Mouse (Mus musculus) forelimb bud, embryonic 11.5 days (tissue): ENCODE measurements around the gene Nptx2.
A peak's percentile ranks its signal among the peaks of the same experiment; 100 is the strongest.

Source experiments
- DNase-seq: peaks from one replicate; pipeline ENCODE4 v3.0.0-alpha.2; 2012; ENCODE audit warnings: low read depth, low spot score

Gene Nptx2

GRCm38 (mm10) chr5:144545653-144546422 lies at the start of gene Nptx2:
Gene Nptx2 (plus strand): TSS chr5:144545902.
- DNase-seq, result peak; percentile 85

GRCm38 (mm10) chr5:144496481-144496880 lies 49.2 kb upstream of the Nptx2 start:
- DNase-seq, result no peak

- DNase-seq, result no peak
These were observed 41.5 kb upstream of the Nptx2 start for GRCm38 (mm10) chr5:144504239-144504638.

DNA sequence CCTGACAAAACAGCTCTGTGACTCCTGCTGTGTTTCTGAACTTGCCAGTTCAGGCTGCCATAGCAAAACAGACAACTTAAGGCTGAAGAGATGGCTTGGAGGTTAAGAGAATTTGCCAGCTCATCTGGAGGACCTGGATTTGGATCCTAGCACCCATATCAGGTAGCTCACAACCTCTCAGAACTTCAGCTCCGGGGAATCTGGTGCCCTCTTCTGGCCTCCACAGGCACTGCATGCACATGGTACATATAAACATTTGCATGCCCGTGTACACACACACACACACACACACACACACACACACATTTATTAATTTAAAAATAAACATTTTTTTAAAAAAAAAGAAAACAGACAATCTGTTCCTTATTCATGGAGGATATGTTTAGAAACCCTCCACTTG lies 40.0 kb upstream of the Nptx2 start:
- DNase-seq, result no peak

DNA sequence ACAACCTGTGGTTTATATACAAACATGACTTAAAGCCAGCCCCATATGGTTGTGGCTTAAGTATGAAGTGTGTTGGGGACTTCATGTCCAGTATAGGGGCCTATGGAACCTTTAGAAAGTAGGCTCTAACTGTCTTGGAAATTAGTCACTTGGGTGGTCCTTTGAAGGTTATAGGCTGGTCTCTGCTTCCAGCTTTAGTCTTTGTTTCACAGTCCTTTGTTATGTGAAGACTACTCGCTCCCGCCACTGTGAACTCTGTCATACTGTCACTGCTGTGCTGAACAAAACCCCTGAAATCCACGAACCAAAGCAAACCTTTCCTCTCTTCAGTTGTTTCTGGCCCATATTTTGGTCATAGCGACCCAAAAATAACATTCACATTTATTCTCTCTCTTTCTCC lies 39.5 kb upstream of the Nptx2 start:
- DNase-seq, result no peak

DNA sequence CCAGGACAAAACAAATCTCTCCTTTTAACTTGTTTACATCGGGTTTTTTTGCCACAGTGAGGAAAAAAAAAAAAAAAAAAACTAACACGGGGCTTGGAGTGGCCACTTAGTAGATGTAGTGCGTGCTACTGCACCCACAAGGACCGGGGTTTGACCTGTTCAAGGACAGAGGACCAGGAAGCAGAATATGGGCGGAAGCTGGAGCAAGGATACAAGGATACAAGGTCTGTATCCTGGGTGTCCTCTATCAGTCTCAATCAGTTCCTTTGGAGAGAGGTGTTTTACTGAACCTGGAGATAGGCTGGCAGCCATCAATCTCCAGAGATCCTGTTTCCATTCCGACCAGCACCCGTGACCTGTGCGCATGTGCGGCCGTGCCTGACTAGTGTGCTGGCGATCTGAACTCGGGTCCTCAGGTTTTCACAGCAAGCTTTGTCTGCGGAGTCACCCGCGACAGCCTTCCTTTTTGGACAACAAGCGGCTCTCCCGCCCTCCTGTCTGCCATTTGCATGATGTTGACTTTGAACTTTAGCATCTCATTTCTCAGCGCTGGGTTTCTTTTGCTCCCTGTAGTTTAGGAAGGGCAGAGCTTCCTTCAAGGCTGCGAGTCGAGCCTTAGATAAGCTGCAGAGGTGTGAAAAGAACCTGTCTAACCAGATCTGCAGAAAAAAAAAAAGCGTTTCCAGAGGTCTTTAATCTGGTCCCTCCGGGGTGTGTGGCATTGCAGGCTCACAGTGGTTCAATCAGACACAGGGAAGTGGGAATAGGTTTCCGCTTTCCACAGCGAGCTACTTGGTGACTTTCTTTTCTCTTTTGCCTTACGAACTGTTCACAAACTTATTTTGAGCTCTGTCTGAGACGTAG lies 38.8 kb upstream of the Nptx2 start:
- no peak for DNase-seq

- DNase-seq, result no peak
These were observed 36.3 kb upstream of the Nptx2 start for GRCm38 (mm10) chr5:144509431-144509830.

DNA sequence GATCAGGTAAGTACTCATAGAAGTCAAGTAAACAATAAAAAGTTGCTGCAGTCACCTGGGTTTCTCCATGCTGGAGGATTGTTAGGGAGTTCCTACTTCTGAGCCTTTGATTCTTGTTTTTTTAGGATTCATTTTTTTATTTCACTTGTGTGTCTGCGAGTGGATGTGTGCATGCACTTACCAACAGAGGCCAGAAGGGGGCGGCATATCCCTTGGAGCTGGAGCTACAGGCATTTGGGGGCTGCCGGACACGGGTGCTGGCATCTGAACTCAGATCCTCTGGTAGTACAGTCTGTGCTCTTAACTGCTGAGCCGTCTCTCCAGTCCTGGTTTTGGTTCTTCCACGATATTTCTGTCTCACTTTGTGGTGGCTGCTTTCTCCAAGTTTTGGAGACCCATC lies 31.0 kb upstream of the Nptx2 start:
- DNase-seq, result peak; percentile 8

DNA sequence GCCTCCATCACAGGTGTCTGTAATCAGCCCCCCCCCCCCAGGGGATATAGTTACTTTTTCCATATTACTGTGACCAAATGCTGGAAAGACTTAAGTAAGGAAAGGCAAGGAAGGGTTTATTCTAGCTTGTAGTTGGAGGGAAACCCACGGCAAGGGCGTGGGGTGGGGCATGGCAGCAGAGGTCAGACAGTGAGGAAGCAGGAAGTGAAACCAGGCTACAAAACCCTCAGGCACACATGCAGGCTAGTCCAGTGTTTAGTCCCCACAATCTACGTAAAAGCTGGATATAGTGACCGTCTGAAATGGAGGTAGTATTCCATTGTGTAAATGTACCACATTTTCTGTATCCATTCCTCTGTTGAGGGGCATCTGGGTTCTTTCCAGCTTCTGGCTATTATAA lies 30.5 kb upstream of the Nptx2 start:
- no peak for DNase-seq

DNA sequence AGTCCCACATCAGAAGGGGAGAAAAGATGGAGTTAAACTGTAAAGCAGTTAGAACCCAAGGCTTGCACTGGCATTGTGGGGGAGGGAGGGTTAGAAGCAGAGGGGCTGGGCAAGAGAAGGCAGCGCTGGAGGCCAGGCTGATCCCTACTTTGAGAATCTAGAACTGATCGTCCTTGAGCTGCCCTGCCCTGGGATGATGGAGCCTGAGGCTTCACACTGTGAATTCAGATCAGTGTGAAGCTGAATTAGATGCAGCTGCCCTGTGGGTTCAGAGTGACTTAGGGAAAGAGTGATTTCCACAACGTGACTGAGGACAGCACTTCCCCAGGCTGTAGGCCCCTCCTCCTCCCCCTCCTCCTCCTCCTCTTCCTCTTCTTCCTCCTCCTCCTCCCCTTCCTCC lies 25.6 kb upstream of the Nptx2 start:
- no peak for DNase-seq

- DNase-seq, result no peak
These were observed 20.9 kb upstream of the Nptx2 start for GRCm38 (mm10) chr5:144524774-144525173.

- DNase-seq, result no peak
These were observed 16.6 kb upstream of the Nptx2 start for GRCm38 (mm10) chr5:144529123-144529522.

DNA sequence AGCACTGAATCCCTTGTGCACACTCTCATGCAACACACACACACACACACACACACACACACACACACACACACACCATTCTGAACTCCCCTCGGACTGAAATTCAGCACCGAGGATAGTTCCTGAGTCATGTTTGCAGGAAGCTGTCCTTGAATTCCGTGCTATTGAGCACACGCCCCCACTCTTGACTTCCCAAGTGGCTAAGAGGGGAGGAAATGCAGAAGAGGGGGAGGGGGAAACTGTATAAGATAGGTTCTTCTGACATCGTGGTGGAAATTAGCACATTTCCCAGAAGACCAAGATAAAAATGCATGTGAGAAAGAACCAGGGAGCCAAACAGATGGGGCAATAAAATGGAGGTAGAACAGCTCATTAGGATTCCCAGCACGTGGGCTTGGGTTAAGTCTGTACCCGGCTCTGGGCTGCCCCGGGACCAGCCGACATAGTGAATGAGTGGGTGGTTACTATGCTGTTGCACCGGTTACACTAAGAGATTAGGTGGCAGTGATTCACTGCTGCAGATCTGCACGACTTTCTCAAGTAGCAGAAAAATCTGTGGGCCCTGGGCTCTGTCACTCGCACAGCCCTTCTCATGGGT lies 2.9 kb upstream of the Nptx2 start:
- peak; percentile 58 for DNase-seq

DNA sequence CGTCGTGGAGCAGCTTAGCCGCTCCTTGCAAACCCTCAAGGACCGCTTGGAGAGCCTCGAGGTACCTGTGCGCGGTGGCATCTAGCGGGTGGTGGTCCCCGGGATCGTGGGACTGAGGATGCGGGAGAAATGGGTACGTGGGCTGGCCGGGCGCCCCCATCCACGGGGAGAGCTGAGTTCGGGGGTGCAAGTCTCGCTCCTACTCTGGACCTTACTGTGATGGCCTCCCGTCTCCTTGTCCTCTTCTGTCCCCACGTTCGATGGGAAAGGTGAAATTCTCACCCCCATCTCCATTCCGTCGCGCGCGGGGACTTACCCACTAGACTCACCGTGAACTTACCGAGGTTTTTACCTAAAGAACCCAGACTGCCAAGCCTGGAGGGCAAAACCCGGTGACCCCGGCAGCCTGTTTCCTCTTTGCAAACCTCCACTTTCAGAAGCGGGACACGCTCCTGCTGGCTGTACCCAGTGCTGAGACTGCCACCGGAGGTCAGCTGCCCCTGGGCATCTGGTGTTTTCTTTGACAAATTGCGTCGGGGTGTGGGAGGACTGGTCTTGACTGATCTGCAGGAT lies 807 bp downstream of the Nptx2 start:
- no peak for DNase-seq

GRCm38 (mm10) chr5:144547333-144547878 lies 1.7 kb downstream of the Nptx2 start:
- no peak for DNase-seq

DNA sequence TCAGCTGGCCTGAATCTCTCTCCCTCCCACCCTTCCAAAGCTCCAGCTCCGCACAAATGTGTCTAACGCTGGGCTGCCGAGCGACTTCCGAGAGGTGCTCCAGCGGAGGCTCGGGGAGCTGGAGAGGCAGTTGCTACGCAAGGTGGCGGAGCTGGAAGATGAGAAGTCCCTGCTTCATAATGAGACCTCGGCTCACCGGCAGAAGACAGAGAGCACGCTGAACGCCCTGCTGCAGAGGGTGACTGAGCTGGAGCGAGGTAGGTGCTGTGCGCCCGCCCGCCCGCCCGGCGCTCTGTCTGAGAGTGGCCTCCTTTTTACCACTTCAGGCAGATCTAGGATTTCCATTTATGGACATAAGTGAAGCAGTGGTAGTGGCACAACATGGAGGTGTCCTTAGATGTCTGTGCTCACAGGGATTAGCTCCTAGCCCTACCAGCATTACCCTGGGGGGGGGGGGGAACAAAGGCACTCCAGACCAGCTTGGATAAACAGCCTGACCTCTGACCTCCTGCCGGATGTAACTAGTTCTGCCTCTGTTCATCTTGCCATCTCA lies 2.5 kb downstream of the Nptx2 start:
- no peak for DNase-seq

DNA sequence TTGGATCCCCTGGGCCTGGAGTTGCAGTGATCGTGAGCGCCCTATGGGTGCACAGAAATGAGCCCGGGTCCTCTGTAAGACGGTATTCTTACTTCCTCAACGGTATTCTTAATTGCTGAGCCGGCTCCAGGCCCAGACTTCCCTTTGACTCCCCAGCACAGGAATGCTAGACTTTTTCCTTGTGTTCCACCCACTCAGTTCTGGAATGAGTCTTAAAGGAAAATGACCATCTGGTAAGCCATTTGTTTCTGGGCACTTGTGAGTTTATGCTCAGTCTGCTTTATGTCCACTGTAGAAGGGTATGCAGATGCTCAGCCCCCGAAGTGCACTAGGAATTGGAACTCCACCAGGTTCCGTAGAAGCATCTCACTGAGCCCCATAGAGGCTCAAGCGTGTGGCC lies 4.3 kb downstream of the Nptx2 start:
- no peak for DNase-seq

- no peak for DNase-seq
These were observed 5.0 kb downstream of the Nptx2 start for GRCm38 (mm10) chr5:144550622-144551137.

GRCm38 (mm10) chr5:144556710-144557109 lies 11.0 kb downstream of the Nptx2 start:
- no peak for DNase-seq

DNA sequence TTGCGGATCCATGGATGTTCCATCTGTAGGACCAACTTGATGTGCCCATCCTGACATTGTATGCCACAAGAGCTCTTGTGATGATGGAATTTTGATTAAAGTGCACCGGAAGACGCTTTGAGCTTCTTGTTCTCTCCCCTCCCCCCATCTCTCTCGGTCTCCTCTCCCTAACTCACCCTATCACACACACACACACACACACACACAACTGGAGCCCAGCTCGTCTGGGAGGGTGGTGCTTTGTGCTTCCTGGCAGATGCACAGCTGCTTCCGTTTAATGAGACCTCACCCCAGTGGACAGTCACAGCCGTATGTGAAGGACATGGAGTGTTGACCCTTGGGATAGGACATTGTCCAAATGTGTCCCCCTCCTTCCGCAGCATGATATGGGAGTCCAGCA lies 11.7 kb downstream of the Nptx2 start:
- no peak for DNase-seq

DNA sequence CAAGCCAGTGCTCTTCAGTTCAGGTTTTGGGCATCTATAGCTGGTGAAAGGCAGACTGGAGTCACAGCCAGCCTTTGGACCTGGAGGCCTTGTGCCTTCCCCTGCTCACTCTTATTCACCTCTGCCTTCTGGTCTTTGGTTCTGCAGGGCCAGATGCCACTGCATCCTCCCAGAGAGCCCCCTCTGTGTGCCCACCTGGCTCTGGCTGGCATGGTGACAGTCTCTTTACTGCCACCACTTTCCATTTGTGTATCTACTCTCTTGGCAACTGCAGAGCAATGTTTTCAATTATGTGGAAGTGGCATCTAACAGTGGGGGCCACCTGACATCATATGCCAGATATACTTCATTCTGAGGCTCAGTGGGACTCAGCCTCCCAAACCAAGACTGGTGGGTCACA lies 12.8 kb downstream of the Nptx2 start:
- no peak for DNase-seq
